Mouse (Mus musculus) kidney, embryonic 16.5 days (tissue): ENCODE measurements at regions not wholly inside any gene's neighbourhood (a gene's known extent, or its start where the extent isn't known, plus 50 kb on each side); places are given as distances from the start of the nearest gene placed in this dataset.
"Not testable (repeated sequence)": the region's sequence is repeated elsewhere in the genome, so short reads cannot be mapped to it uniquely, and the experiment has no call there.

Source experiments
- ATAC-seq: fragments of 200-750 bp; cut with Nextera tagmentation; 2 replicates; pipeline ENCODE4 v1.8.0; 2017; ENCODE audit warnings: moderate TSS enrichment; ENCODE audit not compliant: low FRiP score, low TSS enrichment
- H3K27ac ChIP-seq: fragments of 300-500 bp; sonication (generic); 2 replicates; pipeline ENCODE4 v1.5.1; 2014; ENCODE audit warnings: low read length
- H3K27me3 ChIP-seq: fragments of 300-500 bp; sonication (generic); 2 replicates; pipeline ENCODE4 v1.6.1; 2014; ENCODE audit warnings: low read length, control low read depth, mixed read lengths; ENCODE audit not compliant: insufficient read depth
- H3K36me3 ChIP-seq: fragments of 300-500 bp; sonication (generic); 2 replicates; pipeline ENCODE4 v1.6.1; 2014; ENCODE audit warnings: low read length, control low read depth, mixed read lengths; ENCODE audit not compliant: insufficient read depth
- H3K4me1 ChIP-seq: fragments of 300-500 bp; sonication (generic); 2 replicates; pipeline ENCODE4 v1.6.1; 2014; ENCODE audit warnings: low read length, control low read depth, mixed read lengths; ENCODE audit not compliant: insufficient read depth
- H3K4me2 ChIP-seq: fragments of 300-500 bp; sonication (generic); replicated peaks from 2 replicates; pipeline ENCODE4 v1.6.1; 2014; ENCODE audit warnings: low read depth, low read length
- H3K4me3 ChIP-seq: fragments of 300-500 bp; sonication (generic); 2 replicates; pipeline ENCODE4 v1.5.1; 2014; ENCODE audit warnings: mild to moderate bottlenecking, low read length
- H3K9ac ChIP-seq: fragments of 300-500 bp; sonication (generic); replicated peaks from 2 replicates; pipeline ENCODE4 v1.6.1; 2014; ENCODE audit warnings: low read length
- H3K9me3 ChIP-seq: fragments of 300-500 bp; sonication (generic); 2 replicates; pipeline ENCODE4 v1.6.1; 2016; ENCODE audit warnings: low read length, control low read depth
- WGBS: fragments of 180-500 bp; shearing (Covaris S2); extraction: QIAGEN DNeasy Blood & Tissue Kit; methylation state at CpG from one replicate; pipeline ENCODE4 v1.1.7; 2014; 5-methylcytosine and 5-hydroxymethylcytosine counted together

GRCm38 (mm10) chr1:143307379-143307778 is 333.1 kb upstream of the B3galt2 start:
- WGBS, result 72% methylated on average over 3 of the region's 3 CpGs
- ATAC-seq, result no peak
- no peaks in the 10 kb centered on the region for H3K9me3 ChIP-seq

DNA sequence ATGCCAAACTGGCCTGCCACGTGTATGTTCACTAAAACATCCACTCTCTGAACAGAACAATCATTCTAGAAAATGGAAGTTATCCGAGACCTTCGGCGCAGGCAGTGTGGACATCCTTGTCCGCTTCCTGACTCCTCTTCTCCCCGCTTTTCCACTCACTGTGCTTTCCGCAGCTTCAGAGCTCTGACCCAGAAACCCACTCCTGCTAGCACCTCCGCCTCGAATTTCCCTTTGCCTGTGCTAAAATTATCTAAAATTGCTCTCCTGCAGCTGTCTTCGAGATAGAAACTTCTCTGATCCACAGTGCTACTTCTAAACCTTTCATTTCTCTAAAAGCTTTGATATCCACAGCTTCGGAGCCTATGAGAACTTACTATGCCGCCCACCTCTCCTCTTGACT is 322.1 kb upstream of the B3galt2 start:
- no peaks in the 10 kb centered on the region for H3K9me3 ChIP-seq
- H3K4me3 ChIP-seq, result no peak overlapping the region
- H3K36me3 ChIP-seq, result no peaks in the 10 kb centered on the region
- 90% methylated on average over 12 of the region's 12 CpGs for WGBS
- H3K4me2 ChIP-seq, result no peak overlapping the region
- no peaks in the 10 kb centered on the region for H3K4me1 ChIP-seq
- H3K27me3 ChIP-seq, result no peaks in the 10 kb centered on the region
- no peak overlapping the region for H3K27ac ChIP-seq
- H3K9ac ChIP-seq, result no peak overlapping the region
- no peak for ATAC-seq

More at GRCm38 (mm10) chr1:143307379-143307778, 333.1 kb upstream of the B3galt2 start:
- peaks cover 5% of the 10 kb centered on the region; the same call in 1 of the 2 replicates for H3K4me1 ChIP-seq
- no peaks in the 10 kb centered on the region for H3K27me3 ChIP-seq
- H3K27ac ChIP-seq, result no peak overlapping the region
- H3K4me2 ChIP-seq, result no peak overlapping the region
- H3K9ac ChIP-seq, result no peak overlapping the region
- H3K36me3 ChIP-seq, result no peaks in the 10 kb centered on the region
- H3K4me3 ChIP-seq, result no peak overlapping the region

DNA sequence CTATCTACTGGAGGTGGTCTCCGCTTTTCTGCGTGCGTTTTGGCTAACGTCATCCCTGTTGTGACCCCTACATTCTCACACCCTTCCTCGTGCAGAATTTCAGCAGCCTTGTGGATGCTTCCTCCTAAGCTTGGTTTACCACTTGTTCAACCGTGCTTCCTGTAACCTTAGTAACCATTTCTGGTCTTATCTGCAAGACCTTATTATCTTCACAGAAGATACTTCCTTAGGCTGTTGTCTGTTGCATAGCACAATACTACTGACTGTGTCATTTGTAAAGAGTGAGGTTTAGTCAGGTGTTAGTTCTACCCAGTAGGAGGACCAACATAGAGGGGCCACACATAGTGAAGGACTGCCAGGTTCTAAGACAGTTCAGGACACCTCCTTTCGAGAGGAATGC is 320.9 kb upstream of the B3galt2 start:
- no peak for ATAC-seq
- H3K9me3 ChIP-seq, result no peaks in the 10 kb centered on the region
- H3K27me3 ChIP-seq, result no peaks in the 10 kb centered on the region
- H3K36me3 ChIP-seq, result no peaks in the 10 kb centered on the region
- no peaks in the 10 kb centered on the region for H3K4me1 ChIP-seq
- no peak overlapping the region for H3K4me3 ChIP-seq
- 87% methylated on average over 7 of the region's 7 CpGs for WGBS
- H3K9ac ChIP-seq, result no peak overlapping the region
- H3K4me2 ChIP-seq, result no peak overlapping the region
- no peak overlapping the region for H3K27ac ChIP-seq

DNA sequence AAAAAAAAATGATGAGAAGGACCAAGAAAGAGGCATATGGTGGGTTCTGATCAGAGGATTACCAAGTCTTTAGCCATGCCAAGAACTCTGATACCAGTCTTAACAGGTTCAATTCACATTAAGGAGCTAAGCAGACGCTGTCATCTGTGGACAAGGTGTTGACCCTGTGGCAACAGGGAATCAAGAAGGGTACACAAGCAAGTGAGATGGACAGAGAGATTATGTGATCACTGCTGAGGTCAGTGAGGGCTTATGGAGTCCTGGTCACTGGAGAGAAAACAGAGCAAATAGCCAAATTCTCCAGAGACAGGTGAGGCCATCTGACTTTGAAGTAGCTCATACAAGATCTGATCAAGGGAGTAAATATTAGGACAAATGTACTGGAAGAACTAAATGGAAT is 289.1 kb upstream of the B3galt2 start:
- 77% methylated on average over 1 of the region's 1 CpGs for WGBS
- ATAC-seq, result no peak

GRCm38 (mm10) chr1:143360256-143360655 is 280.2 kb upstream of the B3galt2 start:
- not testable (repeated sequence) for H3K4me2 ChIP-seq, H3K27ac ChIP-seq, H3K9me3 ChIP-seq, ATAC-seq, H3K9ac ChIP-seq, H3K4me1 ChIP-seq, H3K4me3 ChIP-seq, H3K27me3 ChIP-seq, H3K36me3 ChIP-seq

More for the DNA sequence above, 289.1 kb upstream of the B3galt2 start:
- Histone ChIP-seq H3K27ac (no peak overlapping the region), H3K4me3 (no peak overlapping the region), H3K27me3 (no peaks in the 10 kb centered on the region), H3K4me2 (no peak overlapping the region), H3K9me3 (no peaks in the 10 kb centered on the region), H3K4me1 (no peaks in the 10 kb centered on the region), H3K9ac (no peak overlapping the region), H3K36me3 (no peaks in the 10 kb centered on the region)

- H3K4me3 ChIP-seq, result no peak overlapping the region
- no peaks in the 10 kb centered on the region for H3K4me1 ChIP-seq
- no peak overlapping the region for H3K27ac ChIP-seq
- no peak overlapping the region for H3K4me2 ChIP-seq
- no peaks in the 10 kb centered on the region for H3K27me3 ChIP-seq
- ATAC-seq, result no peak
- 80% methylated on average over 4 of the region's 4 CpGs for WGBS
- H3K9ac ChIP-seq, result no peak overlapping the region
- H3K9me3 ChIP-seq, result no peaks in the 10 kb centered on the region
- no peaks in the 10 kb centered on the region for H3K36me3 ChIP-seq
Measured at GRCm38 (mm10) chr1:143391851-143392250, 248.6 kb upstream of the B3galt2 start.
